Mouse (Mus musculus) heart, postnatal 0 days (tissue): ENCODE data around the gene Olfr803. TPM values are rescaled to one million over a fixed set of nuclear protein-coding genes. Genes with fewer than 3 reads are reported as not detected.

Source experiments
- ATAC-seq: fragments of 200-750 bp; cut with Nextera tagmentation; 2 replicates; pipeline ENCODE4 v1.8.0; 2017; ENCODE audit warnings: low read depth, moderate number of reproducible peaks, moderate library complexity; ENCODE audit not compliant: insufficient read depth
- DNase-seq: peaks from one replicate; pipeline ENCODE4 v3.0.0-alpha.2; 2016; ENCODE audit warnings: low spot score
- H3K27ac ChIP-seq: fragments of 300-500 bp; sonication (generic); 2 replicates; pipeline ENCODE4 v1.5.1; 2014; ENCODE audit warnings: low read depth, mild to moderate bottlenecking
- H3K27me3 ChIP-seq: fragments of 300-500 bp; sonication (generic); 2 replicates; pipeline ENCODE4 v1.6.1; 2014; ENCODE audit warnings: low read length, mixed read lengths; ENCODE audit not compliant: control insufficient read depth, insufficient read depth
- H3K36me3 ChIP-seq: fragments of 300-500 bp; sonication (generic); replicated peaks from 2 replicates; pipeline ENCODE4 v1.6.1; 2014; ENCODE audit warnings: low read length, mixed read lengths; ENCODE audit not compliant: control insufficient read depth, insufficient read depth
- H3K4me1 ChIP-seq: fragments of 300-500 bp; sonication (generic); 2 replicates; pipeline ENCODE4 v1.6.1; 2014; ENCODE audit warnings: antibody characterized with exemption; ENCODE audit not compliant: control insufficient read depth, insufficient read depth
- H3K4me2 ChIP-seq: fragments of 300-500 bp; sonication (generic); 2 replicates; pipeline ENCODE4 v1.6.1; 2014; ENCODE audit warnings: low read depth, mild to moderate bottlenecking, low read length, moderate library complexity
- H3K4me3 ChIP-seq: fragments of 300-500 bp; sonication (generic); 2 replicates; pipeline ENCODE4 v1.5.1; 2014; ENCODE audit warnings: low read depth, low read length
- H3K9ac ChIP-seq: fragments of 300-500 bp; sonication (generic); replicated peaks from 2 replicates; pipeline ENCODE4 v1.6.1; 2014; ENCODE audit warnings: low read depth, low read length, mixed read lengths
- H3K9me3 ChIP-seq: fragments of 300-500 bp; sonication (generic); replicated peaks from 2 replicates; pipeline ENCODE4 v1.6.1; 2016; ENCODE audit warnings: low read length; ENCODE audit not compliant: control insufficient read depth
- CTCF ChIP-seq: IDR thresholded peaks from 2 replicates; pipeline ENCODE4 v1.5.1; 2016; ENCODE audit warnings: antibody characterized with exemption, control low read depth, low read depth
- EP300 ChIP-seq: IDR thresholded peaks from 2 replicates; pipeline ENCODE4 v1.6.1; 2016; ENCODE audit warnings: antibody characterized with exemption, low read depth
- WGBS: fragments of 180-500 bp; shearing (Covaris S2); extraction: QIAGEN DNeasy Blood & Tissue Kit; methylation state at CpG from one replicate; pipeline ENCODE4 v1.1.7; 2014; 5-methylcytosine and 5-hydroxymethylcytosine counted together
- microRNA-seq: library from miRNA; unstranded; fragments of <30 nt; microRNA quantifications from one replicate; pipeline ENCODE4, GENCODE M21; 2016
- polyA plus RNA-seq: library from polyadenylated mRNA; unstranded; fragments of >200 nt; fragmentation: Nextera tagmentation; extraction: Ambion mirVana; gene quantifications from 2 replicates; pipeline ENCODE4 v1.2.1, GENCODE M21; 2015
- total RNA-seq: library from RNA; depleted of rRNA; stranded (reverse); fragments of >200 nt; gene quantifications from 2 replicates; pipeline ENCODE4 v1.2.3, GENCODE M21; 2014; ENCODE audit warnings: low replicate concordance; rRNA removed

Olfr803 gene
- total and polyA plus RNA-seq, 2 experiments from 2014 or later, result not detected

- Histone ChIP-seq H3K27me3 (no peaks in the 10 kb centered on the region), H3K9ac (no peak within 1 kb of the TSS), H3K27ac (no peak within 1 kb of the TSS), H3K4me2 (no peak within 1 kb of the TSS), H3K36me3 (no peaks in the 10 kb centered on the region), H3K4me3 (no peak within 1 kb of the TSS), H3K9me3 (no peaks in the 10 kb centered on the region), H3K4me1 (no peaks in the 10 kb centered on the region)
- DNase-seq, result no peak
- ATAC-seq, result no peak
- TF ChIP-seq EP300, result no peak
- TF ChIP-seq CTCF, result no peak
These were observed 36.7 kb downstream of the Olfr803 start, which contains the start of gene Olfr800 for GRCm38 (mm10) chr10:129657394-129657793. Gene Olfr800, plus strand, starts transcription at chr10:129657694.

GRCm38 (mm10) chr10:129651763-129652162, 42.3 kb downstream of the Olfr803 start:
- 63% methylated on average over 1 of the region's 1 CpGs for WGBS
- Histone ChIP-seq H3K4me1 (no peaks in the 10 kb centered on the region), H3K36me3 (no peaks in the 10 kb centered on the region), H3K9me3 (no peaks in the 10 kb centered on the region), H3K27ac (no peak overlapping the region), H3K9ac (no peak overlapping the region), H3K4me2 (no peak overlapping the region), H3K27me3 (no peaks in the 10 kb centered on the region), H3K4me3 (no peak overlapping the region)
- TF ChIP-seq CTCF, result no peak
- no peak for TF ChIP-seq EP300
- no peak for DNase-seq
- ATAC-seq, result no peak

Small RNA genes lying within 50 kb of the gene (microRNA-seq; reads per million reads assigned to microRNA genes)
- not detected for gene Gm24485

Other genes with a start within 250 kb of the Olfr803 start
- gene Olfr787, start 232.4 kb downstream of the Olfr803 start, total RNA-seq, result not detected in 2 replicates
- gene Olfr787, start 232.4 kb downstream of the Olfr803 start, polyA plus RNA-seq, result not detected in 2 replicates
- gene Olfr788, start 223.3 kb downstream of the Olfr803 start, total RNA-seq, result not detected in 2 replicates
- not detected in 2 replicates for gene Olfr788, start 223.3 kb downstream of the Olfr803 start, polyA plus RNA-seq
- not detected in 2 replicates for gene Olfr789, start 209.5 kb downstream of the Olfr803 start, total RNA-seq
- gene Olfr789, start 209.5 kb downstream of the Olfr803 start, polyA plus RNA-seq, result not detected in 2 replicates
- not detected in 2 replicates for gene Olfr790, start 195.8 kb downstream of the Olfr803 start, total RNA-seq
- not detected in 2 replicates for gene Olfr790, start 195.8 kb downstream of the Olfr803 start, polyA plus RNA-seq
- gene Olfr791, start 172.5 kb downstream of the Olfr803 start, total RNA-seq, result not detected in 2 replicates
- not detected in 2 replicates for gene Olfr791, start 172.5 kb downstream of the Olfr803 start, polyA plus RNA-seq
- not detected in 2 replicates for gene Olfr792, start 155.1 kb downstream of the Olfr803 start, total RNA-seq
- gene Olfr792, start 155.1 kb downstream of the Olfr803 start, polyA plus RNA-seq, result not detected in 2 replicates
- gene Olfr794, start 126.6 kb downstream of the Olfr803 start, total RNA-seq, result not detected in 2 replicates
- gene Olfr794, start 126.6 kb downstream of the Olfr803 start, polyA plus RNA-seq, result not detected in 2 replicates
- gene Olfr796, start 81.7 kb downstream of the Olfr803 start, total RNA-seq, result not detected in 2 replicates
- gene Olfr796, start 81.7 kb downstream of the Olfr803 start, polyA plus RNA-seq, result not detected in 2 replicates
- gene Olfr798, start 66.4 kb downstream of the Olfr803 start, total RNA-seq, result not detected in 2 replicates
- not detected in 2 replicates for gene Olfr798, start 66.4 kb downstream of the Olfr803 start, polyA plus RNA-seq
- not detected in 2 replicates for gene Olfr799, start 56.8 kb downstream of the Olfr803 start, total RNA-seq
- not detected in 2 replicates for gene Olfr799, start 56.8 kb downstream of the Olfr803 start, polyA plus RNA-seq
- not detected in 2 replicates for gene Olfr800, start 36.6 kb downstream of the Olfr803 start, total RNA-seq
- gene Olfr800, start 36.6 kb downstream of the Olfr803 start, polyA plus RNA-seq, result not detected in 2 replicates
- gene Olfr801, start 20.4 kb downstream of the Olfr803 start, total RNA-seq, result not detected in 2 replicates
- not detected in 2 replicates for gene Olfr801, start 20.4 kb downstream of the Olfr803 start, polyA plus RNA-seq
- not detected in 2 replicates for gene Olfr802, start 6.1 kb downstream of the Olfr803 start, total RNA-seq
- not detected in 2 replicates for gene Olfr802, start 6.1 kb downstream of the Olfr803 start, polyA plus RNA-seq
- gene Olfr804, start 8.9 kb upstream of the Olfr803 start, total RNA-seq, result not detected in 2 replicates
- gene Olfr804, start 8.9 kb upstream of the Olfr803 start, polyA plus RNA-seq, result not detected in 2 replicates
- not detected in 2 replicates for gene Olfr805, start 35.1 kb upstream of the Olfr803 start, total RNA-seq
- gene Olfr805, start 35.1 kb upstream of the Olfr803 start, polyA plus RNA-seq, result not detected in 2 replicates
- gene Olfr806, start 47.6 kb upstream of the Olfr803 start, total RNA-seq, result not detected in 2 replicates
- gene Olfr806, start 47.6 kb upstream of the Olfr803 start, polyA plus RNA-seq, result not detected in 2 replicates
- not detected in 2 replicates for gene Olfr807, start 63.5 kb upstream of the Olfr803 start, total RNA-seq
- gene Olfr807, start 63.5 kb upstream of the Olfr803 start, polyA plus RNA-seq, result not detected in 2 replicates
- gene Olfr808, start 71.2 kb upstream of the Olfr803 start, total RNA-seq, result not detected in 2 replicates
- gene Olfr808, start 71.2 kb upstream of the Olfr803 start, polyA plus RNA-seq, result not detected in 2 replicates
- gene Olfr809, start 80.4 kb upstream of the Olfr803 start, total RNA-seq, result not detected in 2 replicates
- gene Olfr809, start 80.4 kb upstream of the Olfr803 start, polyA plus RNA-seq, result not detected in 2 replicates
- not detected in 2 replicates for gene Olfr810, start 100.6 kb upstream of the Olfr803 start, total RNA-seq
- not detected in 2 replicates for gene Olfr810, start 100.6 kb upstream of the Olfr803 start, polyA plus RNA-seq
- not detected in 2 replicates for gene Olfr811, start 110.1 kb upstream of the Olfr803 start, total RNA-seq
- not detected in 2 replicates for gene Olfr811, start 110.1 kb upstream of the Olfr803 start, polyA plus RNA-seq
- gene Olfr812, start 151.8 kb upstream of the Olfr803 start, total RNA-seq, result not detected in 2 replicates
- not detected in 2 replicates for gene Olfr812, start 151.8 kb upstream of the Olfr803 start, polyA plus RNA-seq
- gene Olfr813, start 161.1 kb upstream of the Olfr803 start, total RNA-seq, result not detected in 2 replicates
- not detected in 2 replicates for gene Olfr813, start 161.1 kb upstream of the Olfr803 start, polyA plus RNA-seq
- gene Olfr814, start 185.6 kb upstream of the Olfr803 start, total RNA-seq, result not detected in 2 replicates
- not detected in 2 replicates for gene Olfr814, start 185.6 kb upstream of the Olfr803 start, polyA plus RNA-seq
- gene Olfr815, start 211.6 kb upstream of the Olfr803 start, total RNA-seq, result not detected in 2 replicates
- not detected in 2 replicates for gene Olfr815, start 211.6 kb upstream of the Olfr803 start, polyA plus RNA-seq
- gene Olfr816, start 221.3 kb upstream of the Olfr803 start, total RNA-seq, result not detected in 2 replicates
- gene Olfr816, start 221.3 kb upstream of the Olfr803 start, polyA plus RNA-seq, result not detected in 2 replicates